Mouse (Mus musculus): ENCODE data around the gene Elf3. TPM values are rescaled to one million over a fixed set of nuclear protein-coding genes. Genes with fewer than 3 reads are reported as not detected.
A peak's percentile ranks its signal among the peaks of the same experiment; 100 is the strongest.

The Elf3 gene
- under 1 TPM in 1 of 2 experiments, not detected in 1; 0.16 TPM for total RNA-seq (2021)

DNA sequence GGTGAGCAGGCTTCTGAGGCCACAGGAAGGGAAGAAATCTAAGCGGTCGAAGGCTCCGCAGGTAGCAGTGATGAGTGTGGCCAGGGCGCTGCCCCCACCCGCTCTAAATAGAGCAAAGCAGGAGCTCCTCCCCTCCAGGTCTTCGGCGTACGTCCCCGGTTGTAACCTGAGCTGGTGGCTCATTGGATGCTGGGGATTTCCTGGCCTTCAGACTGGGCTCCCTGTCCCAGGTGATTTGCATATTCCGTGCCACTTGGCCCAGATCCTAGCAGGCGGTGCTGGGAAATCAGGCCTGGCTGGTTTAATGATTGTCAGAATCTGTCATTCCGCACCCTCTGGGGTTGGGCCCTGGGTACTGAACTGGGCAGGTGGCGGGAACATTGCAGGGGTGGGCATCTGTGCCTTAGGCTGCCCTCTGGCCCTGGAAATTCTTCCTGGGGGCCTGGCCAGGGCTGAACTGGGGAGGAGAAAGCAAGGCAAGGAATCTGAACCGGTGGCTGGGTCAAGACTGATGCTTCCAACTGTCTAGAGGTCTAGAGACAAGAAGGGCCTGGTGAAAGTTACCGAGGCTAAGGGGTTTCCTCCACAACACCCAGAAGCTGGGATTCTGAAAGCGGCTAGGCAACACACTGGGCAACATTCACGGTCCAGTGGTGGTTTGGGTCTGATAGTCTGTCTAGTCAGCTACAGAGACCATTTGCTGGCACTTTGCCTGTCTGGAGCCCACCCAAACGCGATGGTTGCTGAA is at the start of gene Elf3:
TSS of gene Elf3 (minus strand) at position 189 of the 748 bp plus-strand sequence.
- no peak for DNase-seq (ENCODE audit: low spot score in 2 of 2)
- intact Hi-C loops (cut with DNase I) = loop anchor here (1.0 to 2.0 kb wide), 2 partner anchors 86 to 110 kb away; no protein-coding TSS in a partner anchor

DNA sequence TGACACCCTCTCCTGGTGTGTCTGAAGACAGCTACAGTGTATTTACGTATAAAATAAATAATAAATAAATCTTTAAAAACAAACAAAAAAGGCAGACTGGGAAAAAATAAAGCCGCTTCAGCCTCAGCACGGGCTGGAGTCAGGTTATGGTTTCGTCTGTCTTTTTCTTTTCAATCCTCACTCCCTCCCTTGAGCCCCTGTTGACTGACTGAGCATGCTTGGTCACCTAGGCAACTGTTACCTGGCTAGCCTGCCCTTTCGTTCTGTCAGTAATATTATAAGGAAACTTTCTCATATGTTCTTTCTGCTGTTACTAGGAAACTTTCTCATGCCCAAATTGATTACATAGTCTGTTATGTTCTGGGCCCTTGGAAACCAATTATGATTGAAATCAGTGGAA is 32.5 kb upstream of the Elf3 start:
- no peak for DNase-seq (ENCODE audit: low spot score in 2 of 2)
- intact Hi-C loops (cut with DNase I) = no loop called here

DNA sequence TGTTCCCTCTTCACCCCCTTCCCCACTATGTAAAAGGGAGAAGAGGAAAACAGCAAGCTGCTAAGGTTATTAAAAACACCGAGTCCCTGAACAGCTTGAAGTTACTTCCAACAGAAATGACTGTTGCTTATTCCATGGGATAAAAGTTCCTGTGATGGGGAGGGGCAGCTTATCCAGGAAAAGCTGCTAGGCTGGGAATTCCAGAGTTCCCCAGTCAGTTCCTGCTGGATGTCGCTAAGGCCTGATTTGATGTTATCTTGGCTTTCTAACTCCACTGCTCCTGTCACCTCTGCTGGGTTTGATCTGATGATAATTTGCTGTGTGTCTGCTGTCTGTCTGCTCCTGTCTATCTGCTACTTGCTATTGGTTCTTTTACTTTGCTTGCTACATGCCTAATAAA is 27.9 kb upstream of the Elf3 start:
- DNase-seq (ENCODE audit: low spot score in 2 of 2) = no peak
- intact Hi-C loops (cut with DNase I) = no loop called here

DNA sequence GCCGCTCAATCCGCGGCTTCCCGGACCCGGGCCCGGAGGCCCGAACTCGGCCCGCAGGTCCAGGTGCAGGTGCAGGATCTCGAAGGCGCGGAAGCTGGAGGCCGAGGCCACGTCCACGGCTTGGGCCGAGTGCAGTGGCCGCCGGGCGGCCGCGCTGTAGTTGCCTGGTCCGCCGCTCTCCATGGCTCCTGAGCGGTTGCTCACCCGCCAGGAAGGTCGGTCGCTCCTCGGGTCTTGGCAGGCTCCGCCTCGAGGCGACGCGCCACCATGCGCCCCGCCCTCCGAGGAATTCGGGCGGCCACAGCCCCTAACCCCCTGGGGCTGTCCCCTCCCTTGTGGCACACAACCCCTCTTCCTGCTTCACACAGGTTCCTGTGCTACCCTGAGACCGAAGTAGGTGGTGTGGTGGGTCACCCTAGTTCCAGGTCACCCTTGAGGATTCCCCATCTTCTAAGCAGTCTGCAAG is 25.5 kb upstream of the Elf3 start, which contains the start of gene Rnpep:
TSS of gene Rnpep (minus strand) at position 259 of the 466 bp plus-strand sequence.
- peak; percentile 66 to 78 for DNase-seq (ENCODE audit: low spot score in 2 of 2)
- intact Hi-C loops (cut with DNase I) = loop anchor here (2.0 kb wide), 1 partner anchor 85 kb away; no protein-coding TSS in a partner anchor

DNA sequence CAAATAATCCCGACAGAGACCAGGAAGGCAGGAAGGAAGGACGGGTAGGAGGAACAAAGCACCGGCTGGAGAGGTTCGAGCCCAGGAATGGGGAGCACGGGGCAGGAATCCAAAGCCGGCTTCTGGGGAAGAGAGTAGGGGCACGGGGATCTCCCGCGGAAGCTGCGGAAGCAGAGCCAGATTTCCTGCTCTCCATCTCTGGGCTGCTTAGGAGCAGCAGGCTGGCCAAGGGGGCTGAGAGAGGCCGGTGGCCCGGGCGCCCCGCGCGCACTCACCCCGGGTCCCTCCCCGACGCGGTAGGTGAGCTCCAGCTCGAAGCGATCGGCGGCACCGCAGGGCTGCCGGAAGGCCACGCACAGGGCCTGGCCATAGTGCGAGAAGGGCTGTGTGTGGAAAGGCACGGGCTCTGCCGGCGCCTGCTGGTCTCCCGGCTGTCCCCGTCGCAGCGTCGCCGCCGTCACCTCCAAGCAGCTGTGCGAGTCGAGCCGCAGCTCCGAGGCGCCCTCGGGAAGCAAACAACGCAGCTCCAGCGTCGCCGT is 25.0 kb upstream of the Elf3 start:
- DNase-seq (ENCODE audit: low spot score in 2 of 2) = peak; percentile 52 to 71
- intact Hi-C loops (cut with DNase I) = loop anchor here (2.0 kb wide), 1 partner anchor 85 kb away; no protein-coding TSS in a partner anchor

DNA sequence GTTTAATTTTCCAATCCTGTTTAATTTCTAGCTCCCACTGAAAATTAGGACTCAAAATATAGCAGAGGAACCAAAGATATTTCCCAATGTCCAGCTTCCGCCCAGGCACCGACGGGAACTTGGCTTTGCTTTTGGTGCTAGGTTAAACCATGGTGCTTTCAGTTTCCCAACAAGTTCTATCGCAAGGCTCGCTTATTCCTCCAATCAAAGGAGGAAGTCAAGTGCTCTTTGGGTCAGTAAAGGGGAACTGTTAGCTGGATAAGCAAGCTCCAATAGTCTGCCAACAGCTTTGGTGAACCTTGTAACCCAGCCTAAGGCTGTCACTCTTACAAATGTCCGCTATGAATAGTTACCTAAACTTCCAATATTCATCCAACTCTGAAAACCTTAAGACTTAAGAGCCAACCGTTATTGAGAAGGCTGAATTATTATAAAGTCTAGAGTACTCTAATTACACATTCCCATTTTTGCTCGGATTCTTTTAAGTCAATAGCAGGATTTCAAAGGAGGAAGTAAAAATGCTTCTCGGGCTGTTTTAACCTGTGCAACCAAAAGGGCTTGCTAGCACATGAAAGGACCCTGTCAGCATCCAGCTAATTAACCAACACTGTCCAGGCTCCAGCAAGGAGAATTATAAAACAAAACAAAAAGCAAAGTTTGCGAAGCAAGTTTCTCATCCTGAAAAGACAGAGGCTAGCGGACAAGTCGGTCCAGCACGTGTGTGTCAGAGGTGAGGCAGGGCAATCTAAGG is 24.3 kb upstream of the Elf3 start:
- no peak for DNase-seq (ENCODE audit: low spot score in 2 of 2)
- intact Hi-C loops (cut with DNase I) = loop anchor here (2.0 kb wide), 1 partner anchor 86 kb away; no protein-coding TSS in a partner anchor

DNA sequence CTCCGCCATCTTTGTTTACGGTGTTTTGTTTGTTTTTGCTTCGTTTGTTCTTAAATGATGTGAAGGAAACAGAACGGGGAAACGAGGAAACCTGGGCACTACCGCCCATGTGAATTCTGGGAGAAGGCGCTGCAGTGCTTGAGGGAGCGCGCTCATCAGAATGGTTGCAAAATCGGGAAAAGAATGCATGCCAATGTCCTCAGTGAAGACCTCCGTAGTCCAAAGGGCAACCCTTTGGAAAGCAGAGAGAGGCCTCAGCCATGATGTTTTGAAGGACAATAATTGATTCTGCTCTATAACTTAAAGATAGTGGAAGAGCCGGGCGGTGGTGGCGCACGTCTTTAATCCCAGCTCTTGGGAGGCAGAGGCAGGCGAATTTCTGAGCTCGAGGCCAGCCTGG is 23.5 kb upstream of the Elf3 start:
- intact Hi-C loops (cut with DNase I) = loop anchor here (2.0 kb wide), 1 partner anchor 87 kb away; no protein-coding TSS in a partner anchor

DNA sequence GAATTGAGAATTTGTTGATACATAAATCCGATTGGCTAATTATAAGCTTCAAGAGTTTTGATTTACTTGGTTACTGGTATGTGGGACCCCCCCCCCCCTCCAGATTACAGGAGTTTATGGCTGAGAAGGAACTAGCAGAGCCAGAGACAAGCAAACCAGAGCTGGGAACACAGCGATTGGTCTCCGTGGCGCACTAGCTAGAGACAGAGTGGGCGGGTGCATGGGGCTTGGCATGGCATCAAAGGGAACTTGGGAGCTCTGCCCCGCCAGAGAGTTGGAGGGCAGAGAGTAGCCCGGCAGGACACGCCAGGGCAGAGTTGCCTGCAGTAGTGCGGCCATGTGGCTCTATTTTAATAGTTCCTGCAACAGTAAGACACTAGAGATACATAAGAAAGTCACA is 22.3 kb upstream of the Elf3 start:
- intact Hi-C loops (cut with DNase I) = no loop called here
- DNase-seq (ENCODE audit: low spot score in 2 of 2) = peak; percentile 34 to 65

More for the DNA sequence above, 23.5 kb upstream of the Elf3 start:
- DNase-seq (ENCODE audit: low spot score in 2 of 2) = no peak

DNA sequence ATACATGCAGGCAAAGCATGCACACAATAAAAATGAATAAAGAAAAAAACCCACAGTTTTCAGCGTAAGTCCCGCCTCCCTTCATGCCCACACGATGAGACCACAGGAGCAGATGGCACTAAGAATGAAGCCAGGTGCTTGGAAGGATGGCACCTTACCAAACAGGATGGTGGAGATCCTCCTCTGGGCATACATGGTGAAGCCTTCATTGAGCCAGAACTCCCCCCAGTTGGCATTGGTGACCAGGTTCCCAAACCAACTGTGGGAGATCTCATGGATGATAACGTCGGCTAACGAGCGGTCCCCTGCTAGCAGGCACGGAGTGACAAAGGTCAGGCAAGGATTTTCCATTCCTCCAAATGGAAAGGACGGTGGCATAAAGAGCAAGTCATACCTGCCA is 13.0 kb upstream of the Elf3 start:
- DNase-seq (ENCODE audit: low spot score in 2 of 2) = no peak
- intact Hi-C loops (cut with DNase I) = no loop called here

DNA sequence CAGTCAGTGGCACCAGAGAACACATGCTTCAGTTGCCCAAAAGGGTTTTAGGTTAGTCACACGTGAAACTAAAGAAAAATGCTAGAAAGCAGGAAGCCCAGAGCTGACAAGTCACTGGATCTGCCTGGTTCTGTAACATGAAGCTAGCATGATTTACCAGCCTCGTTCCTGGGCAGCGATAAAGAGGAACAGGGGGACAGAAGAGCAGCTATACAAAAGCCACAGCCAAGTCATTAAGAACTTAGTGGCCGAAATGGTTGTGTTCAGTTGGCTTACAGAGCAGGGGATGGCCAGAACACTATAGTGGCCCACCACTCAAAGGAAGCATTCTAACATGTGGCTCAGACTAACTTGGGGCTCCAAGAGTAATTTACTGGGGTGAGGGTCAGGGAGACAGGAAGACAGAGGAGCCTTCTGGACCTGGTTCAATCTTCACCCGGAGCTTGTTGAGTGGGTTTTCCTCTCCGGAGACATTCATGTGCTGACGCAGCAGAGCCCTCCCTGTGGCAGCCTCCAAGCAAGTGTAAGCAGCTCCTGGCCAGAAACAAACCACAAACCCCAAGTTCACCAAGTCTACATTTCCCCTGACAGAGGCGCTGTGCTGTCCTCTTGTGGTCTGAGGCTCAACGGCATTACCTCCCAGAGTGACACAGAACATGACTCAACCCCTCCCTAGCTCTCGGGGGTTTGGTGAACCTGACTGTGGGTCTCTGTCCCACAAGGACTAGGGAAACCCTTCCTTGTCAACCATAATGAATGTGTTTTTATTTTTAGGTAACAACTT is 9.5 kb upstream of the Elf3 start:
- DNase-seq (ENCODE audit: low spot score in 2 of 2) = no peak
- intact Hi-C loops (cut with DNase I) = no loop called here

DNA sequence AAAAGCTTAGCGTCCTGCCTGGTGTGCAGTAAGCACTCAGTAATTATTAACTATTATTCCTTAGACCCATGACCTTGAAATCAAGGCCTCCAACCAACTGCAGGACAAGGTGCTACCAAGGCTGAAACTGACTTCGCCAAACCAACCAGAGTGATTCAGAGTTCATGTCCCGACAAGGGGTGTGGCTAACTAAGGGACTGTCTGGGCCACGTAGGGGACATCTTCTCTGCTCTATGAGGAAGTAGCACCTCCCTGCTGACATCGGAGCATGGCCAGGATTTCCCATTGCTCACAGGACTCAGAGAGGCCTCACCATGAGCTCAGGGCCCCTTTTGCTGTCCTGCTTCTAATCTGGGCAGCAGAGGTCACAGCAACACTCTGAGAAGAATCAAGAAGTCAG is 7.5 kb upstream of the Elf3 start:
- no peak for DNase-seq (ENCODE audit: low spot score in 2 of 2)
- intact Hi-C loops (cut with DNase I) = no loop called here

DNA sequence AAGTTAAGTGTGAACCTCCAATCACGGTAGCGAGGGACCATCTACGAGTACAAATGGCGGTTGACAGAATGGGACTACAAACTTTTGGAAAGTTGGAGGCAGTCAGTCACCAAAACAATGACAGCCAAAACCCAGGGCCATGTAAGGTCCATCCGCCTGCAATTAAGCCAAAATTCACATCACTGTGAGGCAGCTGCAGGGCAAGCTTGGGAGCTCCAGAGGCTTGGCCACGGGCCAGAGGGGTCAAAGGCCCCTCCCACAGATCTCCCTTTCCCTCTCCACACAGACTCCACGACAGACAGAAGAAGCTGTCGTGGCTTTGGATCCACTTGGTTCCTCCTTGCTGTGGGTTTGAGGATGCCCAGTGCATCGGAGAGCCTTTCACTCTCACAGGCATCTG is 4.9 kb upstream of the Elf3 start:
- DNase-seq (ENCODE audit: low spot score in 2 of 2) = no peak

DNA sequence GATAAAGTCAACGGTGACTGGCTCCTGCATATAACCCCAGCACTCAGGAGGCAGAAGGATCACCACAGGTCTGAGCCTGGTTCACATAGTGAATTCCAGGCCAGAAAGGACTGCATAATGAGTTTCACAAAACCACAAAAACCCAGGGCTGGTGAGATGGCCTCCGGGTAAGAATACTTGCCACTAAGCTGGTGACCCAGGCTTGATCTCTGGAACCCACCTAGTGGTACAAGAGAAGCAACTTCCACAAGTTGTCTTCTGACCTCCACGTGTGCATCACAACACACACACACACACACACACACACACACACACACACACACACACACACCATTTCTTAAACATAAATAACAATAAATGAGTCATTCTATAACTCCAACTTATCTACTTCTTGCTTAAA is 4.0 kb upstream of the Elf3 start:
- DNase-seq (ENCODE audit: low spot score in 2 of 2) = no peak
- intact Hi-C loops (cut with DNase I) = no loop called here

More for the DNA sequence above, 4.9 kb upstream of the Elf3 start:
- intact Hi-C loops (cut with DNase I) = no loop called here

DNA sequence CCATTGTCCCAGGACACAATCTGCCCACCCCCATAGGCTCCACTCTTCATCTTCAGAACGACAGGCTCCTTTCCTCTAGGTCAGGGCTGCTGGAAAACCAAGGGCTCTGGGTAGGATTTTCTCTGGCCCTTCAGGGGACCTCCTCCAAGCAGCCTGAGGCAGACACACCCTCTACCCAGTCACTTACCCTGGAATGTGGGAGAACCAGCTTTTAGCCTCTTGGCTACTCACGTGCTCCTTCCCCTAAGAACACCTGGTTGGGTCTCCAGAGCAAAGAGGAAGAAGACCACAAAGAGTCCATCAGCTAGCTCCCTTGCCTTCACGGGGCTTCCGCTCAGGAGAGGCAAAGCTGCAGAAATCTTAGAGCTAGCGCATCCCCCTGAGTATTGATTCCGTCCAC is 2.6 kb upstream of the Elf3 start:
- intact Hi-C loops (cut with DNase I) = no loop called here
- DNase-seq (ENCODE audit: low spot score in 2 of 2) = no peak

DNA sequence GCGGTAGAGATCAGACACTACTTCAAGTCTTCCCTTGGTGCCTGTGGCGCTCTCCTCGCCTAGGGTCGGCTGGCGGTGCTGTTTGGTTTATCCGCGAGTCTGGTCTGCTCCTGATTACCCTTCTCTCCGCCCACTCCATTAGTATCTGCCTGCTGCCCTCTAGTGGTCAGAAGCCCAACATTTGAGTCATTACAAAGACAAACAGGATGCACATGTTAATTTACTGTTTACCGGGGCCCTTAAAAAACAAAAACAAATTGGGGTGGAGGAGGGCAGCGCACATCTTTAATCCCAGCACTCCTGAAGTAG is 714 bp upstream of the Elf3 start:
- intact Hi-C loops (cut with DNase I) = loop anchor here (1.0 to 2.0 kb wide), 2 partner anchors 87 to 110 kb away; no protein-coding TSS in a partner anchor

DNA sequence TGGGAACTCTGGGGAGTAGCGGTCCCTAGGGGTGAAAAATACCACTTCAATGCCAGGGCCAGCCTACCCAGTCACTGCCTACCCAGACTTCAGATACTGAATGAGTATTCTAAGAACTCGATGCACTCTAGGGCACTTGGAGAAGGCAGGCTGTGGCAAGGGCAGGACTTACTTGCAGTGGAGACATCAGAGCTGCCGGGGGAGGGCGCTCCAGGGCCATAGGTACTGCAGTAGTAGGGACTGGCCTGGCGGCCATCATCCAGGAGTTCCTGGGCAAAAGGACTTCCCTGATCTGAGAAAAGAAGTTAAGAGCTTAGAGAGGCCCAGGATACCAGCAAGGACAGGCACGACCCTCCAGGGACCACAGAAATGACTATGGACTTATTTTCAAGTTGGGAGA is 2.1 kb downstream of the Elf3 start:
- intact Hi-C loops (cut with DNase I) = no loop called here
- DNase-seq (ENCODE audit: low spot score in 2 of 2) = no peak

More for the DNA sequence above, 714 bp upstream of the Elf3 start:
- peak; percentile 64 for DNase-seq (ENCODE audit: low spot score in 2 of 2)

DNA sequence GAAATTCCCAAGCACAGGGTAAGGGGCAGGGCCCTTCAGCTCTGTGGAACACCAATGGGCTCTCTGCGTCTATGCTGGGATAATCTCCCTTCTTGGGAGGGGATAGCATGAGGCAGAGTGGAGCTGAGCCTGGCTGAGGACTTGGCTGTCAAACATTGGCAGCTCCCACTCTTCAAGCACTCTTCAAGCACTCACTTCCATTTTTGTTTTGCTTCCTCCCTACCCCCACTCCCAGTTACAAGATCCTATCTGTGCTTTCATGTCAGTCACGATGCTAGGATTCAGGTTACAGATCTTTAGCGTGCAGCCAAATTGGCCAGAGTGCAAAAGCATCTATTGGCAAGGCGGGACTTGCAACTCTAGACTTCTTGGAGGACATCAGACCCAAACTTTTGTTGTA is 5.5 kb downstream of the Elf3 start:
- DNase-seq (ENCODE audit: low spot score in 2 of 2) = no peak
- intact Hi-C loops (cut with DNase I) = no loop called here

DNA sequence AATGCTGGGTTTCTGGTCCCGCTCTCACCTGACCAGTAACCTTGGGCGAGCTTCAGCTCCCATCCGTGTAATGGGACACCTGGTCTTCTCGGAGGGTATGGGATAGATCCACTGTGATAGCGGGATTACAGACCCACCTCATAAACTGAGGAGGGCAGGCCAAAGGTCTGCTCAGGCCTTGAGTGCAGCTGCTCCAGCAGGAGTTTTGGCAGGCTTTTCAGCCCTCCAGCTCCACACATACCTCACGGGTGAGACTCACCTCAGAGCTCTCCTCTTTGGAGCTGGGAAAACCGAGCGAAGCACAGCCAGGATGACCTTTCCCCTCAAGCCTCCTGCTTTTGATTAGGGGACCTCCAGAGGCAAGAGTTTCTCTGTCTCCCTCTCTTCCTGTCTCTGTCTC is 7.0 kb downstream of the Elf3 start:
- no peak for DNase-seq (ENCODE audit: low spot score in 2 of 2)
- intact Hi-C loops (cut with DNase I) = no loop called here

DNA sequence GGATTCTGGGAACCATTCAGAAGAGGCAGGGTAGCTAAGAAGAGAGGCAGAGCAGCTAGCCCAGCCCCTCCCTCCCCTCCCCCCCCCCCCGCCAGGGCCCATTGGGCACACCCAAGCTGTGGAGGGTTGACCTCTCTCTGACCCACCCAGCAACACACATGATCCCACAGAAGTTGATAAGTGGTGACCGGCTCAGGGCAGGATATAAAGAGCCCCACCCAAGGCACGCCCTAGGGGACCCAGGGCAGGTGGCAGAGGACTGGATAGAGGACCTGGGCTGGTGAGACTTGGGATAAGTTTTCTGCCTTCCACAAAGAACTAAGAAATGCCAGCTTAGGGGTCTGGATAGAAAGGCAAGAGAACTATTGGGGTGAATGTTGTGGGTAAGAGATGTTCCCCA is 7.7 kb downstream of the Elf3 start:
- no peak for DNase-seq (ENCODE audit: low spot score in 2 of 2)
- intact Hi-C loops (cut with DNase I) = no loop called here

DNA sequence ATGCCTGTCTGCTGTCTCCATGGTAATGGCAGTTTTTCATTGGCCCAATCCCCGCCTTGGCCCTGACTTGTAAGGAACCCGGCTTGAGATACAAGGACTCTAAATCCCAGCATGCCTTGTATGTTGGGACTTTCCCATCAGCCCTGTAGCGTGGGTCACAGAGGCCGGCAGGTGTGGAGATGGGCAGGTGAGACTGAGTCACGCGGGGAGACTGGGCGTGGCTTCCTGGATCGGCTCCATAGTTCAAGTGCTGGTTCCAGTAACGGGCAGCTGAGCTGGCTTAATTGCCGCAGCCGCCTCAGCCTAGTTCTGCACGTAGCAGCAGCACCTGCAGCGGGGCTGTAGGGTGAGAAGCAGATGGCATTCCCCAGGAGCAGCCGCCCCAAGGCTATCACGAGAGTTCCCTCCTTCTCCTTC is 9.9 kb downstream of the Elf3 start:
- DNase-seq (ENCODE audit: low spot score in 2 of 2) = peak; percentile 68 to 69
- intact Hi-C loops (cut with DNase I) = no loop called here

Data from left cerebral cortex, postnatal 25 days (tissue).